Mouse (Mus musculus) stomach, postnatal 0 days (tissue): ENCODE measurements around the gene Bicc1. TPM values are rescaled to one million over a fixed set of nuclear protein-coding genes. Genes with fewer than 3 reads are reported as not detected.

Experiments
- ATAC-seq: fragments of 200-750 bp; cut with Nextera tagmentation; 2 replicates; pipeline ENCODE4 v1.8.0; 2017; ENCODE audit not compliant: low FRiP score, low TSS enrichment
- DNase-seq: peaks from one replicate; pipeline ENCODE4 v3.0.0-alpha.2; 2016; ENCODE audit warnings: low spot score
- H3K27ac ChIP-seq: fragments of 300-500 bp; sonication (generic); replicated peaks from 2 replicates; pipeline ENCODE4 v1.5.1; 2014; ENCODE audit warnings: mild to moderate bottlenecking, control low read depth
- H3K27me3 ChIP-seq: fragments of 300-500 bp; sonication (generic); 2 replicates; pipeline ENCODE4 v1.6.1; 2014; ENCODE audit warnings: low read length; ENCODE audit not compliant: control insufficient read depth, insufficient read depth
- H3K36me3 ChIP-seq: fragments of 300-500 bp; sonication (generic); 2 replicates; pipeline ENCODE4 v1.6.1; 2014; ENCODE audit warnings: low read length, mixed read lengths; ENCODE audit not compliant: control insufficient read depth, insufficient read depth
- H3K4me1 ChIP-seq: fragments of 300-500 bp; sonication (generic); replicated peaks from 2 replicates; pipeline ENCODE4 v1.6.1; 2014; ENCODE audit warnings: antibody characterized with exemption; ENCODE audit not compliant: control insufficient read depth, insufficient read depth
- H3K4me2 ChIP-seq: fragments of 300-500 bp; sonication (generic); replicated peaks from 2 replicates; pipeline ENCODE4 v1.6.1; 2014; ENCODE audit warnings: low read depth, mild to moderate bottlenecking, control low read depth, moderate library complexity
- H3K4me3 ChIP-seq: fragments of 300-500 bp; sonication (generic); 2 replicates; pipeline ENCODE4 v1.5.1; 2014; ENCODE audit warnings: low read depth, low read length, control low read depth
- H3K9ac ChIP-seq: fragments of 300-500 bp; sonication (generic); 2 replicates; pipeline ENCODE4 v1.6.1; 2014; ENCODE audit warnings: mild to moderate bottlenecking, low read length, control low read depth, mixed read lengths
- H3K9me3 ChIP-seq: fragments of 300-500 bp; sonication (generic); 2 replicates; pipeline ENCODE4 v1.6.1; 2016; ENCODE audit warnings: low read length; ENCODE audit not compliant: control insufficient read depth
- CTCF ChIP-seq: IDR thresholded peaks from 2 replicates; pipeline ENCODE4 v1.5.1; 2016; ENCODE audit warnings: antibody characterized with exemption, low read depth, mild to moderate bottlenecking, moderate library complexity
- EP300 ChIP-seq: optimal IDR thresholded peaks from 2 replicates; pipeline ENCODE3; 2016; ENCODE audit warnings: antibody characterized with exemption
- WGBS: fragments of 180-500 bp; shearing (Covaris S2); extraction: QIAGEN DNeasy Blood & Tissue Kit; methylation state at CpG from one replicate; pipeline ENCODE4 v1.1.7; 2014; 5-methylcytosine and 5-hydroxymethylcytosine counted together
- polyA plus RNA-seq: library from polyadenylated mRNA; unstranded; fragments of >200 nt; fragmentation: Nextera tagmentation; extraction: Ambion mirVana; gene quantifications from 2 replicates; pipeline ENCODE4 v1.2.1, GENCODE M21; 2015

Bicc1 gene
- polyA plus RNA-seq, 1 experiment from 2014 or later = 9.8 TPM

DNA sequence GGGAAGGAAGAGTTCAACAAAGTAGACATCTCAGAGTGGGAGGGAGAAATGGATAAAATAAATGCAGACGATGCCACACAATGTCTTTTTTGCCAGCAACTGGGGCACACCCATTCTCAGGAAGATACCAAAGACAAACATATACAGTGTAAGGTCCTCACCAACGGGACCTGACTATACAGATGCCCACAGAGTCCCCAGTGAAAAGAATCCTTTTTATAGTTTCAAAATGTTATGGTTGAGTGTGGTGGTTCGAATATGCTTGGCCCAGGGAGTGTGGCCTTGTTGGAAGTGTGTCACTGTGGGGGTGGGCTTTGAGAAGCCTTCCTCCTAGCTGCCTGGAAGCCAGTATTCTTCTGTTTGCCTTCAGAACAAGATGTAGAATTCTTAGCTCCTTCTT lies 223.5 kb downstream of the Bicc1 start:
- H3K9me3 ChIP-seq = no peaks in the 10 kb centered on the region
- no peak overlapping the region for H3K4me3 ChIP-seq
- H3K9ac ChIP-seq = no peak overlapping the region
- 90% methylated on average over 3 of the region's 3 CpGs for WGBS
- H3K27me3 ChIP-seq = no peaks in the 10 kb centered on the region
- TF ChIP-seq EP300 (no peak), CTCF (no peak)
- H3K4me2 ChIP-seq = no peak overlapping the region
- DNase-seq (no peak), ATAC-seq (no peak)
- 0 out of 2 replicates have a peak, but pooled peaks cover 3% of the 10 kb centered on the region for H3K36me3 ChIP-seq
- H3K27ac ChIP-seq = no peak overlapping the region
- H3K4me1 ChIP-seq = no peaks in the 10 kb centered on the region

DNA sequence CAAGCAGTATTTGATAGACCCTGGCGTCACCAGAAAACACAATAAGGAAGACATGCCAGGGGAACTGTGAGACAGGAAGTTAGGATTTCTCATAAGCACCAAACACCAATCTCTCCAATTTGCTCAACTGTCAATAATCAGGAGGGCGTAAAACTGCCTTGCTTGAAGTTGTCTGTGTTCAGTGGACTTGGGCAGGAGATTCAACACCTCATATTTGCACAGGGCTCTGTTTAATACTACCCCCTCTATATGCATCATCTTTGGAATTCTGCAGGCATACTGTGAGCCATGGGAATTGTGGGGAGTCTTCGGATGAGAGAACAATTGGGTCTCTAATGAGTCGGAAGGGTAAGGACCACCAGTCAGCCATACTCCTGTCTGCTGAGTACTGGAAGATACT lies 233.4 kb downstream of the Bicc1 start:
- no peaks in the 10 kb centered on the region; the same call in 1 of the 2 replicates for H3K36me3 ChIP-seq
- H3K4me3 ChIP-seq = no peak overlapping the region
- no peak for DNase-seq
- no peaks in the 10 kb centered on the region for H3K9me3 ChIP-seq
- no peak for TF ChIP-seq EP300
- TF ChIP-seq CTCF = no peak
- no peak overlapping the region for H3K9ac ChIP-seq
- H3K4me2 ChIP-seq = no peak overlapping the region
- H3K27ac ChIP-seq = no peak overlapping the region
- no peak for ATAC-seq
- H3K27me3 ChIP-seq = no peaks in the 10 kb centered on the region
- H3K4me1 ChIP-seq = no peaks in the 10 kb centered on the region
- 84% methylated on average over 4 of the region's 4 CpGs for WGBS

DNA sequence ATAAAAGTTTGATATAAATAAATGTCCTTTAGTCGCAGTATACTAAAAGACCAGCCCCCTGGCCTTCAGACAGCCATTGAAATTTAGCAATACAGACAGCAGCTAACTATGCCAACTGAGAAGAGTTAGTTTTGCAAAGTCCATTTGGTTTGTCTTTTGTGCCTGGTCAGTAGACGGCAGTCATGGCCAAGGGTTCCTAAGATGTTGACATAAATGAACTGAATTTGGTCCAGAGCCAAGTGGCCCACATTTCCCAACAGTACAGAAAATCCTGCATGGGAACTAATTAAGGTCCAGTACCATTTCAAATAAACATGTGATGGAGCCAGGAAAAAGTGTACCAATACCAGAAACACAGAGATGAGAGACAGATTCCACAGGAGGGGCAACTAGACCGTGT lies 235.2 kb downstream of the Bicc1 start:
- Histone ChIP-seq H3K27me3 (no peaks in the 10 kb centered on the region), H3K36me3 (no peaks in the 10 kb centered on the region; the same call in 1 of the 2 replicates), H3K9me3 (no peaks in the 10 kb centered on the region), H3K4me2 (no peak overlapping the region), H3K4me3 (no peak overlapping the region), H3K4me1 (no peaks in the 10 kb centered on the region), H3K9ac (no peak overlapping the region), H3K27ac (no peak overlapping the region)
- ATAC-seq (no peak), DNase-seq (no peak)
- TF ChIP-seq CTCF = peak; percentile 36
- no peak for TF ChIP-seq EP300
- 48% methylated on average over 3 of the region's 3 CpGs for WGBS

DNA sequence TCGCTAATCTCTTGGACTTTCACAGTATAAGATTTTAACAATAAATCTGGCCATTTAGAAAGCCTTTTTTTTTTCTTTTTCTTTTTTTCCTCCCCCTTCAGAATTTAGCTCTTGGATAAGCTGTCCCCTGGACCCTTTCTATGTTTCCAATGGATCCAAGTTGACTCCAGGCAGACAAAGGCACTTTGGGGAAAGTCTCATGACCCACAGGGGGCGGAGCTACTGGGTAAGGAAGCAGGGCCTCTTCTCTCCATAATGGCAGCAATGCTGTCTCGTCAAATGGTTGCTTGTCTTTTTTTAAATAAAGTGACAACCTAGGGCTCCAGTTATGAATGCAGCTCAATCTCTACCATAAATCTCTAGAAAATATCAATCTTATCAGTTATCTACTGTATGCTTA lies 235.6 kb downstream of the Bicc1 start:
- no peak overlapping the region for H3K27ac ChIP-seq
- no peaks in the 10 kb centered on the region for H3K4me1 ChIP-seq
- 83% methylated on average over 3 of the region's 3 CpGs for WGBS
- no peak overlapping the region for H3K4me2 ChIP-seq
- no peaks in the 10 kb centered on the region for H3K9me3 ChIP-seq
- no peaks in the 10 kb centered on the region for H3K27me3 ChIP-seq
- no peak overlapping the region for H3K4me3 ChIP-seq
- no peak for DNase-seq
- ATAC-seq = no peak
- TF ChIP-seq EP300 = no peak
- no peaks in the 10 kb centered on the region for H3K36me3 ChIP-seq
- no peak overlapping the region for H3K9ac ChIP-seq

DNA sequence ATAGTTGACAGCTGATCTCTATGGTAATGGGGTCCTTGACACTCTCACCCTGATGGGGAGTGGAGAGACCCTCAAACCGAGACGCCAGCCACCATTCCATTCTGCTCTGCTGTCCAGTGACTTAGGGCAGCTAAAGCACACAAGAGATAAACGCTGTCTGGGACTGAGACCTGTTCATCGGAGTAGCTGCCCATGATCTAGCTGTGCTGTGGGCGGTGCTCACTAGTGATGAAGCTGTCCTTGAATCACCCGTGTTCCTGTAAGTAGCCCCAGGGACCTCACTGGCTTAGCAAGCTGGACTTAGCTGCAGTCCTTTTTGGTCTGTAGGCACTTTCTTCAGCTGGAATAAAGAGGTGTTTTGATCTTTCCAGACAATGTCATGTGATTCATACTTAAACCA lies 238.0 kb downstream of the Bicc1 start:
- Histone ChIP-seq H3K9ac (no peak overlapping the region), H3K36me3 (no peaks in the 10 kb centered on the region), H3K9me3 (peaks cover 4% of the 10 kb centered on the region; the same call in 1 of the 2 replicates), H3K27me3 (no peaks in the 10 kb centered on the region), H3K4me1 (no peaks in the 10 kb centered on the region), H3K4me3 (no peak overlapping the region), H3K4me2 (no peak overlapping the region), H3K27ac (no peak overlapping the region)
- no peak for TF ChIP-seq CTCF
- TF ChIP-seq EP300 = no peak
- no peak for ATAC-seq
- WGBS = 83% methylated on average over 6 of the region's 6 CpGs
- no peak for DNase-seq

DNA sequence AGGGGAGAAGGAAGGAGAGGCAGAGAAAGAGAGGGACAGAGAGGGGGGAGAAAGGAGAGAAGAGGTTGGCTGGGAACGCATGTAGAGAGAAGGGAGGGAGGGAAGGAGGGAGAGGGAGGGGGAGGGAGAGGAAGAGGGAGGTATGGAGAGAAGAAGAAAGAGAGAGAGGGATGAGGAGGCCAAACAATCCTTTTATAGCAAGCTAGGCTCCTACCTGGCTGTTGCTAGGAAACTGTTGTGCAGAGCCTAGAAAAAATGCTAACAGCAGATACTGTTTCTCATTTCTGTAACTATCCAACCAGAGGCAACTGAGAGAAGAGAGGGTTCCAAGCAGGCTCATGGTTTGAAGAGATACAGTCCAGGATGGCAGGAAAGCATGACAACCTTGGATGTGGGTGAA lies 239.6 kb downstream of the Bicc1 start:
- TF ChIP-seq CTCF = no peak
- ATAC-seq = no peak
- 23% methylated on average over 1 of the region's 1 CpGs for WGBS
- Histone ChIP-seq H3K36me3 (no peaks in the 10 kb centered on the region), H3K9ac (no peak overlapping the region), H3K9me3 (peaks cover 4% of the 10 kb centered on the region; the same call in 1 of the 2 replicates), H3K27me3 (no peaks in the 10 kb centered on the region), H3K27ac (no peak overlapping the region), H3K4me3 (no peak overlapping the region), H3K4me2 (no peak overlapping the region), H3K4me1 (no peaks in the 10 kb centered on the region)
- DNase-seq = no peak
